Mouse (Mus musculus) ES-Bruce4 (cell line): ENCODE results near the gene Neb.

ENCODE experiments used
- CTCF ChIP-seq: IDR thresholded peaks from one replicate; pipeline ENCODE4 v1.8.1; 2011; ENCODE audit warnings: low read depth, low read length
- POLR2A ChIP-seq: IDR thresholded peaks from one replicate; pipeline ENCODE4 v1.8.1; 2011; ENCODE audit warnings: low read length; ENCODE audit not compliant: insufficient read depth

GRCm38 (mm10) chr2:52335087-52335486 is 43.2 kb downstream of the Neb start:
- TF ChIP-seq POLR2A, result no peak
- no peak for TF ChIP-seq CTCF
